Comparison of ENCODE assay signal across 8 mouse cellular contexts in genomic region chr16:38712105-38712504, GRCm38 (mm10). TPM values are rescaled to one million over a fixed set of nuclear protein-coding genes. Genes with fewer than 3 reads are reported as not detected.
A peak's percentile ranks its signal among the peaks of the same experiment; 100 is the strongest.
DNase-seq lines count a peak whose midpoint lies in the region; ATAC-seq lines count a peak whose summit lies in the region.

No protein-coding gene starts in this region.

- peak overlapping the region; percentile 96 for H3K27ac ChIP-seq in embryonic facial prominence, embryonic 15.5 days (replicated peaks)
- no peak overlapping the region for H3K27ac ChIP-seq in limb, embryonic 12.5 days
- no peak overlapping the region for H3K27ac ChIP-seq in neural tube, embryonic 12.5 days

- peak overlapping the region; percentile 76 for H3K4me2 ChIP-seq in embryonic facial prominence, embryonic 15.5 days (replicated peaks)
- H3K4me2 ChIP-seq in limb, embryonic 12.5 days: peak overlapping the region; percentile 81
- H3K4me2 ChIP-seq in neural tube, embryonic 12.5 days (replicated peaks): peak overlapping the region; percentile 92

- H3K4me1 ChIP-seq in embryonic facial prominence, embryonic 15.5 days: peaks cover 24% of the 10 kb centered on the region
- peaks cover 16% of the 10 kb centered on the region for H3K4me1 ChIP-seq in limb, embryonic 12.5 days (replicated peaks)
- peaks cover 6% of the 10 kb centered on the region for H3K4me1 ChIP-seq in neural tube, embryonic 12.5 days

- peak overlapping the region; percentile 74 for H3K4me3 ChIP-seq in embryonic facial prominence, embryonic 15.5 days (replicated peaks)
- H3K4me3 ChIP-seq in limb, embryonic 12.5 days (replicated peaks): peak overlapping the region; percentile 73
- H3K4me3 ChIP-seq in neural tube, embryonic 12.5 days: peak overlapping the region; percentile 70

- no peak for ATAC-seq in embryonic facial prominence, embryonic 15.5 days (ENCODE audit: insufficient number of reproducible peaks, low FRiP score, low TSS enrichment, low read depth)
- no peak; the same call in 1 of the 2 replicates for ATAC-seq in limb, embryonic 12.5 days (ENCODE audit: insufficient number of reproducible peaks, insufficient read depth, low FRiP score, low TSS enrichment, low read depth)
- ATAC-seq in neural tube, embryonic 12.5 days (ENCODE audit: low FRiP score, low read depth): 0 out of 2 replicates have a peak, but pooled peaks have one; percentile 6

- H3K27me3 ChIP-seq in embryonic facial prominence, embryonic 15.5 days: no peaks in the 10 kb centered on the region
- H3K27me3 ChIP-seq in limb, embryonic 12.5 days: no peaks in the 10 kb centered on the region; the same call in 1 of the 2 replicates
- H3K27me3 ChIP-seq in neural tube, embryonic 12.5 days (replicated peaks): no peaks in the 10 kb centered on the region

- no peaks in the 10 kb centered on the region for H3K36me3 ChIP-seq in embryonic facial prominence, embryonic 15.5 days
- H3K36me3 ChIP-seq in limb, embryonic 12.5 days: no peaks in the 10 kb centered on the region
- no peaks in the 10 kb centered on the region for H3K36me3 ChIP-seq in neural tube, embryonic 12.5 days

- WGBS in embryonic facial prominence, embryonic 15.5 days: 2% methylated on average over 12 of the region's 12 CpGs
- WGBS in limb, embryonic 12.5 days: 5% methylated on average over 12 of the region's 12 CpGs
- 6% methylated on average over 12 of the region's 12 CpGs for WGBS in neural tube, embryonic 12.5 days

- peak; percentile 44 for DNase-seq in adrenal gland, adult 2 months
- DNase-seq in adrenal gland, postnatal 4 days (ENCODE audit: low spot score in 2 of 2): no peak
- peak; percentile 15 for DNase-seq in 416B (ENCODE audit: low read depth)
- DNase-seq in right cerebral cortex, postnatal 10 days (ENCODE audit: low spot score in 2 of 2): no peak
- DNase-seq in left cerebral cortex, adult 8-10 months (ENCODE audit: low spot score in 2 of 2): no peak

- no peaks in the 10 kb centered on the region for H3K9me3 ChIP-seq in embryonic facial prominence, embryonic 15.5 days (replicated peaks)
- no peaks in the 10 kb centered on the region for H3K9me3 ChIP-seq in limb, embryonic 12.5 days
- H3K9me3 ChIP-seq in neural tube, embryonic 12.5 days: no peaks in the 10 kb centered on the region

- peak overlapping the region; percentile 73 for H3K9ac ChIP-seq in embryonic facial prominence, embryonic 15.5 days
- H3K9ac ChIP-seq in limb, embryonic 12.5 days (replicated peaks): peak overlapping the region; percentile 84
- H3K9ac ChIP-seq in neural tube, embryonic 12.5 days: 0 out of 2 replicates have a peak overlapping the region, but pooled peaks have one; percentile 42

RNA-seq across cellular contexts. Expression of gene Arhgap31, which starts 1.0 kb away (rescaled TPM):
- 10 to 100 TPM; 19.1 to 23.8 TPM for total RNA-seq in adrenal gland, adult 2 months (2021)
- polyA plus RNA-seq in adrenal gland, adult 2 months (2012; rRNA removed): 7.4 and 7.7 TPM in 2 replicates
- total RNA-seq in adrenal gland, postnatal 4 days (2021): 10 to 100 TPM; 31.3 to 31.4 TPM
- polyA plus RNA-seq in embryonic facial prominence, embryonic 15.5 days (2015; fragmentation: Nextera tagmentation; extraction: Ambion mirVana): 14.5 and 16.3 TPM in 2 replicates
- polyA plus RNA-seq in limb, embryonic 12.5 days (2016; fragmentation: Nextera tagmentation; extraction: Ambion mirVana): 8.8 and 9.9 TPM in 2 replicates
- 8.7 and 10.1 TPM in 2 replicates for polyA plus RNA-seq in neural tube, embryonic 12.5 days (2016; fragmentation: Nextera tagmentation; extraction: Ambion mirVana)
- total RNA-seq in left cerebral cortex, adult 8-10 months (2022): 10 to 100 TPM; 16.6 to 20.1 (median 18.3) TPM

RNA-seq across cellular contexts. Expression of gene B4galt4, which starts 30.0 kb away (rescaled TPM):
- total RNA-seq in adrenal gland, adult 2 months (2021): 10 to 100 TPM in 1 of 2 experiments, 1 to 10 TPM in 1; 7.6 to 14.3 TPM
- polyA plus RNA-seq in adrenal gland, adult 2 months (2012; rRNA removed): 4.3 and 5.5 TPM in 2 replicates
- 10 to 100 TPM; 13.1 to 14.9 TPM for total RNA-seq in adrenal gland, postnatal 4 days (2021)
- polyA plus RNA-seq in embryonic facial prominence, embryonic 15.5 days (2015; fragmentation: Nextera tagmentation; extraction: Ambion mirVana): 24.7 and 25.2 TPM in 2 replicates
- 33.3 and 33.6 TPM in 2 replicates for polyA plus RNA-seq in limb, embryonic 12.5 days (2016; fragmentation: Nextera tagmentation; extraction: Ambion mirVana)
- 20.7 and 21.4 TPM in 2 replicates for polyA plus RNA-seq in neural tube, embryonic 12.5 days (2016; fragmentation: Nextera tagmentation; extraction: Ambion mirVana)
- total RNA-seq in left cerebral cortex, adult 8-10 months (2022): 10 to 100 TPM; 19.8 to 25.0 (median 22.4) TPM

Comparison
In these comparisons a context has a peak if more than half of its experiments do, and no peak if none do; other contexts are left out.
1. DNase-seq: peak in adrenal gland, adult 2 months (single experiment) and 416B (single experiment); none in adrenal gland, postnatal 4 days (0 of 2), right cerebral cortex, postnatal 10 days (0 of 2) and left cerebral cortex, adult 8-10 months (0 of 2).
2. Peak in every context shown above with its lines, with median percentiles within 50 percentile points of each other: H3K4me2 ChIP-seq, H3K4me3 ChIP-seq and H3K9ac ChIP-seq.